Mouse (Mus musculus) testis, postnatal 14 days (tissue): ENCODE measurements at regions not wholly inside any gene's neighbourhood (a gene's known extent, or its start where the extent isn't known, plus 50 kb on each side); places are given as distances from the start of the nearest gene placed in this dataset.

Source experiments
- DNase-seq: peaks from one replicate; pipeline ENCODE4 v3.0.0; 2021; ENCODE audit warnings: low spot score

DNA sequence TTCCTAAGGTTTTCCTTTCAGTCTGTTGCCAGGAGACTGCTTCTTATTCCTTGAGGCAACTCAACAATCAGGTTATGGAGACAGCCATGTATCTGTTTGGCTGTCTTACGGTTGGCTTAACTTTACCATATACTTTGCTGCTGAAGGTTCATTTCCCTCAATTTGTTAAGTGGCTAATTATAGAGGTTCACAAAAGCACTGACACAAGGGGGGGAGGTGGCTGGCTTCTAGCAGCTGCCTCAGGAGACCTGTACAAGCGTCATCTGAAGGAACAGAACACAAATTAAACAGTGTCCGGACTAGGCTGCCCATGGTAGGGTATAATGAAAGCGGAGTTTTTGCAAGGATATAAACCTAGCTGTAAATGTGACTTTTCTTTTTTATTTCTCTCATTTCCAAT lies 305.0 kb upstream of the Rnf219 start:
- no peak for DNase-seq

DNA sequence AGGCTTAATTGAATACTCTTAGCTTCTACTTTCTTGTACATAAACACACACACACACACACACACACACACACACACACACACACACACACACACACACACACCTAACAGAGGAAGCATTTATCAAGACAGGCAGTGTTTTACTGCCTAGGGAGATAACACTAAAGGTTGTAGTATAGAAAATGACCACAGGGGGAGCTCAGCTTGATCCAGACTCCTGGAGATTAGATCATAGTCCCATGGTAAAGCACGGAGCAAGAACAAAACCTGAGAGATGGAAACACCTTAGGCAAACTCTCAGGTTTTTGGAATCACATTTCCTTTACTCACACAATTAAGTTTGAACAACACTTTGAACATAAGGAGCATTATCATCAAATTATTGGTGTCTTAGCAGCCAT lies 302.5 kb upstream of the Rnf219 start:
- no peak for DNase-seq

DNA sequence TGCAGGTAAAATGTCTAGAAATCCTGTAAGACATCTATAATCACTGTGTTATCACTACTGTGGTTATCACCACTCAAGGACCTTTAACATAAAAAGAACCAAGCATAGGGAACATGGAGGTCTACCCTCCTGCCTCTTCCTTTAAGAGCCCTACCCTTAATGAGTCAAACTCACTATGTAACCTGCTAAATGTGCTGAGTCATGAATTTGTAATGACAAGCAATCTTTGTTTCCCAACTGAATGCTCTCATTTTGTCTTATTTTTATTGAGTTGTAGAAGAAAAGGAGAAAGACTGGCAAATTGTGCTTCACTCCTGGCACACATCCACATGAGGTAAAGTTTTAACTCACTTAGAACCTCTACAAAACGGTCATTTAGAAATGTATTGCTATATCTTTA lies 301.8 kb upstream of the Rnf219 start:
- DNase-seq: no peak

DNA sequence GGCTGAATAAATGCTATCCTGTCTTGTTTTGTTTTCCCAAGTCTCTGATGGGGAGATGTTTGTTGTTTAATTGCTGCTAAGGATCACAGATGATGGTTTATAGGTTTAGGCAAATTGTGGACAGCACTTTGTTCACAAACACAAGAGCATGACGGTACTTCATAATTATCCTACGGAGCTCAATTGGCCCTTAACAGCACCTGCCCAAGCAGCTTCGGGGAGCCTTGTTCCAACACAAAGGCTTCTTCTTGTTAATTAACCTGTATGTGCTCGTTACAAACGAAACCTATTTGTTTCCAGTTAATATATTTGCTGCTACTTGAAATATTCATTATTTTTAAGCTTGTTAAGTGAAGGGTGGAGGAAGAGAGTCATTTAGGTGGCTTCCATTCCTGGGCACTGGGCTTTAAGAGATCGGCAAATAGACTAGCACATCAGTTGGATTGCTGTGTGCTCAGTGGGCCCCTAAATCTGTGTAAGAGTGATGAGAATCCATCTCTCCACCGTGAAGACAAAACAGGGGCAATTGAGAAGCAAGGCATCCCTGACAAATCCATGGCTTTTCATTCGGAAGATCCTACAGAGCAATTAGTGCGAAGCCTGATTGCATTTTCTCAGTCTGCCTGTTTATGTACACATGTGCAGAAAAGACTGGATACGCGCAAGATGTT lies 299.6 kb upstream of the Rnf219 start:
- no peak for DNase-seq

DNA sequence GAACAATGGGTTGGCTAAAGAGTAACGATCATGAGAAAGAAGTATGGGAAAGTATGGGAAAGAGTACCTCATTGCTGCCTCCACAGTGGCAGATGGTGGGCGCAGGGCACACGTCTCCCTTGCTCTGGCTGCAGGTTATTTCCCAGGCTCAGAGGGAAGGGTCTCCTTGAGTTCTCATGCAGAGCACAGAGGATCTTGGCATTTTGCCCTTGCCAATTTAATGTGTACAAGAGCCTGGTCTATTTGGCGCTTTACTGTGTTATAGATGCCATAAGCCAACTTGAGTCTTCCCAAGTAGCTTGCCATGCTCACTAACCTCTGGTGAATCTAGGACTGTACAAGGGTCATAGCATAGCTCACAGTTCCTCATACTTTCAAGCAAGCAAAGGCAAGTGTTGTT lies 296.7 kb upstream of the Rnf219 start:
- DNase-seq: no peak

DNA sequence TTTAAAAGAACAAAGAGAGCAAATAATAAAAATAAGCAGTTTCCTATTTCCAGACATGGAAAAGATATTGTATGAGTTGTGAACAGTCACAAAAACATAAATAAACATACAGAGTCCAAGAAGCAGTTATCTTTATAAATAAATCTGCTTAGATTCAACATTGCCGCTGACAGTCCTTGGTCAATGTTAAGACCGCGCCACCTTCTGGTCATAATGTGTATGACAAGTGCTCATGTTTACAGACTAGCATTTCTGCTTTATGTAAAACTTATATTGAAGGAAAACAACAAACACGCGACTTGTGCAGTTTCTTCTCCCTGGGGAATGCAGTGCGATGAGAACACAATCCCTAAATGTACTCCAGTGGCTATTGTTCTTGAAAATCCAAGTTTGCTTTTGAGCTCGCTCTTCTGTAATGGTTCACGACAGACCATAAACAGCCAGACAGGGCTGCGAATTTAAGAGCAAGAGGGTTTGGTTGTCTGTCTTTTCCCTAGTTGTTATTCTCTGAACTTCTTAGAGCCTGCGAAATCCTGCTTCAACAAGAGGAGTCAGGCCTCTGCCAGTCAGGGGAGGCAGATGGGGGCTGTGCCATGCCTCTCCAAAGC lies 291.6 kb upstream of the Rnf219 start:
- peak; percentile 29 for DNase-seq

DNA sequence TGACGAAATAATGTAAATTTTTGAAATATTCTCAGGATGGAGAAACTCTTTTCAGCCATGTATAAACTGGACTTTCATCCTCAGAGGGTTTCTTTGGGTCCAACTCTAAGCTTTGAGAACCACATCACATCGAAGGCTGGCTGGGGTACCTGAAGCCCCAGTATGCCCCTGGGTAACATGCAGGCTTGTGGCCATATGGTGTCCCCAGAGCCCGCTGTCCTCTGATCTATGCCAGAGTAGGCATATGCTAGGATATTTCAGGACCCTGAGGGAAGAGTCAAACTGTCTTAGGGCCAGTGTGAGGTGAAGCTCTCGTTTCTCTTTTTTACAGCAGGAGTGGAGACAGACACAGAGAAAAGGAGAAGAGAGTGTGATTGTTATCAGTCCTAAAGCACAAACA lies 289.6 kb upstream of the Rnf219 start:
- no peak for DNase-seq

DNA sequence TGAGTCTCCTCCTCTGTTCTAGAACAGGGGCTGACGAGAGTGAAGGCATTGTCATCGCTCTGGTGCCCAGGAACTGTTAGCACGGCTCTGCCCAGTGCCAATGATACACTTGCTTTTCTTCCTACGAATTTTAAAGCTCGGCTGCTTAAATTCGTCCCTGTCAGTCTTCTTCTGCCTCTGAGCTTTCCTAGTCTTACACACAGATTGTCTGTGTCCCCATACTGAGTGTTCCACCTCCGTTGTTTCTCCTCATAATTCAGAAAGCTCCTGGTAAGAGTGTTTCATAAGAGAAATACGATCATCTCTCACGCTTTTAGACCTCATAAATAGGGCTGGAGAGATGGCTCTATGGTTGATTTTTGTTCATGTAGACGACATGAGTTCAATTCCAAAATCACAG lies 282.9 kb upstream of the Rnf219 start:
- DNase-seq: no peak

DNA sequence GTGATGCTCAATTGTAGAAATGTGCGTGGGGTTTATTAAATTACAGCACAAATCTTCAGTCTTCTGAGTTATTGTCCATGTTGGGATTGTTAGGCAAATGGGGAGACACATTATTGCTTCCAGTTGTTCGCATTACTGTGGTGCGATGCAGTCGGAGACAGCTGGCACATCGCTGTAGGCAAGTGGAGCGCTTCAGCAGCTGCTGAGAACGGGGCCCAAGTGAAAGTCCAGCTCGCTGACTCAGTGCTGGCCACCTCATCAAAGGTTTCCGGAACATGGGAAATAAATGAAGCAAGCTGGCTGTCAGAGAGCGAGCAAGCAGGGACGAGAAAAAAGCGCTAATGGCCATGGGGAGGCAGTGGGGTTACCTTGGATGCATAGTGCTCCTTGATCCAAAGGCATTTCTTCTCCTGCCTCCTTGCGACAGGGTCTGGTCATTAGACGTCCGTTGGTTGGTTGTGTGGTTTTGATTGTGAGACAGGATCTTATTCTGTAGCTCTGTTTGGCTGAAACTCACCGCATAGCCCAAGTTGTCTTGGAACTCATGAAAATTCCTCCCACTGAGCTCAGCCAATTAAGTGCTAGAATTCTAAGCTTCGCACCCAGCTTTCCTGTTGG lies 274.0 kb upstream of the Rnf219 start:
- no peak for DNase-seq

DNA sequence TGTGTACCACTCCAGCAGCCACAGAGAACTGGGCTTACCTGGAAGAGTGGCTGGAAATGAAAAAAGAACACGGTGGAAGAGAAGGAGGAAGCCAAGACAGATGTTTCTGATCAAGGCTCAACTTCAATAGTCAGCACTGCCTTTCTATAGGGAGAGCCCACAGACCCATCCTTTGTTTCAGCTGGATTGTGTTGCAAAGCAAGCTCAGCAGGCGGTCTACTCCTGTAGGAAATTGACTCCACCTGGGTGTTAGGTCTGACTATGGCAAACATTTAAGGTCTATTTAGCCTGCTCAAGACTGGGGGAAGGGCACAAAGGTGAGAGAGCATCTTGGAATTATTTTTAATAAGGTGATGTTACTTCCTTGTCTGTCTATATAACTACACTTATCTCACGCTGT lies 266.9 kb upstream of the Rnf219 start:
- no peak for DNase-seq

DNA sequence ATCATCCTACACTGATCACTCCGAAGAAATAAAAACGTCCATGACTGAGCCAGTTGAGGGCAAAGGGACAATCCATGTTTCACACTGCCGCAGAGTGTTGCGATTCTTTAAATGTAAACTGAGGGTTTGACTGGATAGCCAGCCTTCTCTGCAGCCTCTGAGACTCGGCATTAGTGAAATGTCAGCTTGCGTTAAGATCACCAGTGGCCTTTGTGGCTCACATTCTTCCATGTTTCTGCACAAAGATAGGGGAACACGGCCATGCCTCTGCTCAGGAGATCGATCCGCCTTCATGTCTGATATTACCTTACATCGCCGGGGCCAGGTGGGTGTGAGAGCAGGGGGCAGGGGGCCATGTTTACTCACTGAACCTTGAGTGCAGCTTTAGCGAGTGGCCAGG lies 262.6 kb upstream of the Rnf219 start:
- DNase-seq: no peak

DNA sequence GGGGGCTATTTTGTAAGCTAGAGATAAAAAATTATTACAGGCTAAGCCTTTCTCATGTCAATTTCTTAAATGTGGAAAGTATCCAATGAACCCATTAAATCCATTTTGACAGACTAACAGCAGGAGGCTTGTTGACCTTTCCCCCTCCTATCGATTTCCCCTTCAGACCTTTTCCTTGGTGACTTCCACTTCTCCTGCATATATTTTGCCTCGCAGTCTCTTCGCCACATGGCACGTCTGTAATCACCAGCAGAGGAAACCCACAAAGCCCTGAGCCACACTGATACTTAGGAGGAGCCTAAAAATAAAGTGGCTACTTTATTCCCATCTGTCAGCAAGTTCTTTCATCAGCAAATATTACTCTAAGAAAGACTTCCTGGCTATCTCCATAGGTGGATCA lies 247.5 kb upstream of the Rnf219 start:
- no peak for DNase-seq

DNA sequence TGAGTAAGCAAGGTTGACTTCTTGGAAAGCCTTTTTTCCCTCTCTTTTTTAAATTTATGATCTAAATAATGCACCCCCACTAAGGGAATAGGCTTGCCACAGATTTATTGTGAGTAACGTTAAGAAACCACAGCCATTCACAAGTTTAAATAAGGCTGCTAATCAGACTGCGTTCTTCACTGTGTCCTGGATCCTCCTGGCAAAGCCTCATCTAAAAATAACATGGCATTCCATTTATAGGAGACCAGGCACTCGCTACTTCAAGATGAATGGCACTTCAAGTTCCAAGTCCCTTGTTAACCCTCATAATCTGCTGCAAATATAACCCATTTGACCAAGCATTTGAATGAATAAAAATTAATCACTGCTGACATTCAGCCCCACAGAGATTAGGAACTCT lies 211.8 kb upstream of the Rnf219 start:
- no peak for DNase-seq

DNA sequence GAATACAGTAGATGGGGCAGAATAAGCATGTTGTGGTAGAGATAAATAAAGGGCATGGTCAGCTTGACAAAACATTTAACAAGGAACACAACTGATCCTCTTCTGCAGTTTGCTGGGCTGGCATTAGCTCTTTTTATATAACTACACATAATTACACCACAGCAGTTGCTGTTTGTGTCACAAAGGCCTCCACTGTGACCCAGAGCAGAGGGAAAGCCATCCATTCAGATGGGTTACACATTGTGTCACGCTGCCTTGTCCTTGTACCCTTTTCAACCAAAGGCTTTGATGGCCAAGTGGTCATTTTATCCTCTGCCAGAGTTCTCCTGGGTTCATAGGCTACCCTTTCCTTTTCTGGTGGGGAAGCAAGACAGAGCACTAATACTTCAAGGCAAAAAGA lies 209.6 kb upstream of the Rnf219 start:
- no peak for DNase-seq

DNA sequence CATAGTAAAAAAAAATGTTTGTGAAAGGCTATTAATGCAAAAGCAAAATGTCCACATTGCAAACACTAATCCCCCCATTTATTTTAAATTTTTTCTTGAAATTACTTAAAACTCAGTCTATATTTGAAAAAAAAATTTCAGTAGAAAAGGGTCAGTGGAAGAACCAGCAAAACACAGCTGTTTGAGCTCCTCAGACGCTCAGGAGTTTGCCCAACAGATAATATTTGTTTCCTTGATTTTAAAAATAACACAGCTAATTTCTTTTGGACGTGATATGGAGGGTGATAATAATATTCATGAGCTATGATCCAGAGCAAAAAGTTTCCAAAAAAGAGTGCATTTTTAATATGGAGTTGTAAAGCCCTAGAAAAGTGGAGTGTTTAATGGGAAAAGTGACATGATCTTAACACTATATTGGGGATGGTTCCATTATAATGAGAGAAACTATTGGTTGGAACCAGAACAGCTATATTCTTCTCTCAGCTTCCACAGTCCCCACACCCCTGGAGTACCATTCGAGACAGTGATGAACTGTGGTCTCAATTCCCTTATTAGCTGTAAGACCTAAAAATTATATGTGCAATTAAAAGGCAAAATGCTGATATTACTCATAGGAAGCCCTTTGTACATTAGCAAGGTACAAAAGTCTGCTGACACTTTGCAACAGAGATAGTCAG lies 209.0 kb upstream of the Rnf219 start:
- DNase-seq: no peak

DNA sequence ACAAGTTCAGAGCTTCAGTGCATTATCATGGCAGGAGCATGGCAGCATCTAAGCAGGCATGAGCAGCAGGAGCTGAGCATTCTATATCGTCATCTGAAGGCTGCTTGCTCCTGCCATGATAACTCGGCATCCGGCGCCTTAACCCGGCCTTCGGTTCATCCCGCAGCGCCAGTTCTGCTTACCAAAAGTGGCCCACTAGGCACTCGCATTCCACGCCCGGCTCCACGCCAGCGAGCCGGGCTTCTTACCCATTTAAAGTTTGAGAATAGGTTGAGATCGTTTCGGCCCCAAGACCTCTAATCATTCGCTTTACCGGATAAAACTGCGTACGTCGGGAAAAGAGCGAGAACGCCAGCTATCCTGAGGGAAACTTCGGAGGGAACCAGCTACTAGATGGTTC lies 193.2 kb upstream of the Rnf219 start:
- peak; percentile 71 for DNase-seq

DNA sequence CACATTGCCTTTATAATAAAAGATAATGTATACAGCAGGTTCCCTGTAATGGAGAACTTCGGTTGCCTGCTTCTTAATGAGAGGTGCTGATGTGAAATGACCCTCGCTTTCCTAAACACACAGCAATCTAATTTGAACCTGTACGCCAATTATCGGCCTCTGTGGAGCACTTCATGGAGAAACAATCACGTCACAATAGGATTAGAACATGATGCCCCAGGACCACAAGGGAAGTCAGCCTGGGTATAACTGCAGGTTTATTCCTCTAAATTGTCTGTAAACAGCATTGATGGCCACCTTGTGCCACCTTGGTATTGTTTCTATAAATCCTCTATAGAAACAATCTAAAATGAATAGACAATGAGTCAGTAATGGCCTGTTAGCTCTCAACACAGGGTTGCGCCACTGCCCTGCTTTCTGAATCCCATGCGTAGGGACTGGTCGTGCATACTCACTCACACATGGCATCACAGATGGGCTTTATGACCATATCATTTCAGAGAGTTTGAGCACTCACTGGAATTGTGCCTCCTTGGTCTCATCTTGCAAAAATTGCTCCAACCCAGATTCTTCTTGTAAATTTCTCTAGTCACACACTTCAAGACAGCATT lies 179.9 kb upstream of the Rnf219 start:
- no peak for DNase-seq

DNA sequence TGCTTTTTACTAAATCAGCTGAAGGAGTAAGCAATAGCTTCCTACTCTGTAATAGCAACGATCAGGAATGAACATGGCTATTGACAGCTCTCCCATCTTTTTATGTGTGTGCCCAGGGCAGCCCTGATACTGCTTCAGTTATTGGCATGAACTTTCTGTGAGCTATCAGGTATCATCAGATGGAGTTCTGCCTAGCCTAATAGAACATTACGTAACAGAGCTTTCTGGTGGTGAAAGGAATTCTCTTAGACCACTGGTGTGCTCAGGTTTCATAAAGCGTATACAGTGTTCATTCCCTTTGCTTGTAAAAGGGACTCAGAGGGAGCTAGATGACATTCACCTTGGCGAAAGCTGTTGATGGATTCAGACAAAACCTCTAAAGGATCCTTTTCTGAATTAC lies 176.5 kb upstream of the Rnf219 start:
- DNase-seq: no peak

DNA sequence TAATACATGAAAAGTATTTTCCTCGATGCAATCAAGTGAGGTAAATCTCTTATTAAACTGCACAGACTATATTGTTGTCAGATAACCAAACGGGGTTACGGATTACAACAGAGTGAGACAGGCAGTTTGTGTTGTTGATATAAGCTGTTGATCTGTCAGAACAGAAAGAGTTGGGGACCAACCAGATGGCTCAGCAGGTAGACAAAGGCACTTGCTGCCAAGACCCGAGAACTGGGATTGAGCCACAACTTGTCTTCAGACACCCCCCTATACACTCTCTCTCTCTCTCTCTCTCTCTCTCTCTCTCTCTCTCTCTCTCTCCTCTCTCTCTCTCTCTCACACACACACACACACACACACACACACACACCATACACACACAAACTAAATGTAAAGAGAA lies 172.7 kb upstream of the Rnf219 start:
- no peak for DNase-seq

DNA sequence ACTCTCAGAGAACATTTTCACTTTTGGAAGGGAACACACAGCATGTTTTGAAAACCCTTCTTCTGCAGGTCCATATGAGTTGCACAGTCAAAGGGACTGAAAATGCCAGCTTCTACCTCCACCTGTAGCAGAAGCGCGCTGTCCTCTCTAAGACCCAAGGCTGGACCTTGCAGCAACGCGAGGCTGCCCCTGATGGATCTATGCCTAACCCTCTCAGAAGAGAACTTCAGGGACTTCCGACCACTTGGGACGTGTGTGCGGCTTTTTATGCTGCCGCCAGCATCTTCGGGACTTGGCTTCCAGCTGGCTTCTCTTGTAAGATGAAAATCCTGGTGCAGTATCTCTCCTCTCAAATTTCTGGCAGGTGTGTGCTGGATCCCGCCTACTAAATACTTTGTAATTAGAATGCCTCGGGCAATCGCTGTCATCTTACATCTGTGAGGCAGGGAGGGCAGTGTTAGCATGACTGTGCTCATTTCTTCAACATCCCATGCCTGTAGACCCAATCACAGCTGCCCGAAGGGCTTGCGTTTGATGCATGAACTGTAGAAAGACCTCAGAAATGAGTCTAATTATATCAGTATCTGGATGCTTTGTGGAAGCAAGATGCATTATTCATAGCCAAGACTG lies 171.8 kb upstream of the Rnf219 start:
- DNase-seq: no peak

DNA sequence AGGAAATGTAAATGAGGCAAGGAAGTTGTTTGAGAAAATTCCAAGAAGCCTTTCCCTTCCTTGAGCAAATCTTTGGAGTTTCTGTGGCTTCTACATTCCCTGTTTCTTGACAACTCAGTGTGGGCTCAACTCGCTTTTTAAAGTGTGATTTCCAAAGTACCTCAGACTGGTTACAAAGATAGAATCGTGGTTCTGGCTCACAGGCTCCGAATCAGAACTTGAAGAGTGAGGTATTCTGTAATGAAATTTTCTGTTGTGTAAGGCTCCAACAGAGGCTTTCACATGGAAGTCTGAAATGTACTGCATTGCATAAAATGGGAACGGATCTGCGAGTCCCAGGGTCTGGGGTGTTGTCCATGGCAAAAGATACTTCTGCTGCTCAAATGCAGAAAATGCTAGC lies 170.2 kb upstream of the Rnf219 start:
- DNase-seq: no peak

DNA sequence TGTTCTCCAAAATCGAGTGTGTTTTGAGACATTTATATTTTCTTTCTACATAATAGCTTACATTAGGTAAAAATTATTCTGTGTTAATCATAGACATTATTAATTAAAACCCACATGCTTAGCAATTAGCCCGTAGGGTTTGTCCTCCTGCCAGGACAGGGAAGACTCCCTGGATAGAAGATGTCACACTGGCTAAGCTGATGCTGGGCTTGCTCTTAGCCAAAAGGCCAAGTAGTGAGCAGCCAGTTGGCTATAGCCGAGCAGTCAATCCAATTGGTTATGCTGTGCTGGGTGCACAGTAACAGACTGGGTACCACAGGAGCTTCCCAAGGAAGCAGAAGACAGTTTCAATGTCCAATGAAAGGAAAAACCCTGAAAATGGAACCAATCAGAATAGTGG lies 166.0 kb upstream of the Rnf219 start:
- no peak for DNase-seq

DNA sequence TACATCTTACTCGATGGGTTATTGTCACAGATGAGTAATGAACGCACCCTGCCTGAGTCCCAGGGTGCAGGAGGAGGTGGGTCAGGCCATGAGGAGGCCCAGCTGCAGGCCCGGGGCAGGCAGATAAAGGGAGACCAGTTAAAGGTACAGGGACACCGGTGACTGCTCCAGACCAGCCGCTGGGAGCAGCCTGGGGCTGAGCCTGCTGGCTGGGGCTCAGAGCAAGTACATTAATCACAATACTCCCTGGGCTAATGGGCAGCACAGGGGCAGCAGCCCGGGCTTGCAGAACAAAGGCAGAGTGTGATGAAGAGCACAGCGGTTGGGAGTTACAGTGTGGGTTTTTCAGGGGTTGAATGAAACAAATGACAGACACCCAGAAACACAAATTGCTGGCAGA lies 154.4 kb upstream of the Rnf219 start:
- no peak for DNase-seq
